Mouse (Mus musculus) limb, embryonic 12.5 days (tissue): Measurements from ENCODE around the gene Cdk10. TPM values are rescaled to one million over a fixed set of nuclear protein-coding genes. Genes with fewer than 3 reads are reported as not detected.

ENCODE experiments used
- ATAC-seq: fragments of 200-750 bp; cut with Nextera tagmentation; 2 replicates; pipeline ENCODE4 v1.8.0; 2017; ENCODE audit warnings: low read depth, moderate TSS enrichment; ENCODE audit not compliant: insufficient number of reproducible peaks, insufficient read depth, low FRiP score, low TSS enrichment
- H3K27ac ChIP-seq: fragments of 300-500 bp; sonication (generic); 2 replicates; pipeline ENCODE4 v1.5.1; 2016; ENCODE audit warnings: mild to moderate bottlenecking, moderate library complexity
- H3K27me3 ChIP-seq: fragments of 300-500 bp; sonication (generic); 2 replicates; pipeline ENCODE4 v1.6.1; 2016; ENCODE audit warnings: mild to moderate bottlenecking, moderate library complexity
- H3K36me3 ChIP-seq: fragments of 300-500 bp; sonication (generic); 2 replicates; pipeline ENCODE4 v1.6.1; 2016; ENCODE audit warnings: mild to moderate bottlenecking, moderate library complexity
- H3K4me1 ChIP-seq: fragments of 300-500 bp; sonication (generic); replicated peaks from 2 replicates; pipeline ENCODE4 v1.6.1; 2016
- H3K4me2 ChIP-seq: fragments of 300-500 bp; sonication (generic); 2 replicates; pipeline ENCODE4 v1.6.1; 2016; ENCODE audit warnings: mild to moderate bottlenecking, moderate library complexity
- H3K4me3 ChIP-seq: fragments of 300-500 bp; sonication (generic); replicated peaks from 2 replicates; pipeline ENCODE4 v1.5.1; 2016; ENCODE audit warnings: mild to moderate bottlenecking
- H3K9ac ChIP-seq: fragments of 300-500 bp; sonication (generic); replicated peaks from 2 replicates; pipeline ENCODE4 v1.6.1; 2016; ENCODE audit warnings: mild to moderate bottlenecking, moderate library complexity
- H3K9me3 ChIP-seq: fragments of 300-500 bp; sonication (generic); 2 replicates; pipeline ENCODE4 v1.6.1; 2016; ENCODE audit warnings: mild to moderate bottlenecking, moderate library complexity
- WGBS: fragments of 180-500 bp; shearing (Covaris S2); methylation state at CpG from one replicate; pipeline ENCODE4 v1.1.7; 2016; 5-methylcytosine and 5-hydroxymethylcytosine counted together
- polyA plus RNA-seq: library from polyadenylated mRNA; unstranded; fragments of >200 nt; fragmentation: Nextera tagmentation; extraction: Ambion mirVana; gene quantifications from 2 replicates; pipeline ENCODE4 v1.2.1, GENCODE M21; 2016

Gene Cdk10
- polyA plus RNA-seq, 1 experiment from 2014 or later, result 36.6 TPM

DNA sequence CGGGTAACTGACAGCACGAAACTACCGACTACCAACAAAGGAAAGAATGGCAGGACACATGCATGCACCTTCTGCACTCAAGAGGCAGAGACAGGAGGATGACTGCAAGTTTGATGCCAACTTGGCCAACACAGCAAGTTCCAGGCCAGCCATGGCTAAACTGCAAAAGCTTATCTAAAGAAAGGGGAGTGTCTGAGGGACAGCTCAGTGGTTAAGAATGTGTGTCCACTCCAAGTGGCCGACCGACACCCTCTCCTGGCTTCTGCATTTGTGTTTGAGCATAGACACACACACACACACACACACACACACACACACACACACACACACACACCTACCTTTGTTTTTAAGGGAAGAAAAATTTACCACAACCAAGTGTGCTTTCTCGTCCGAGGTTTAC lies 53.8 kb downstream of the Cdk10 start:
- no peaks in the 10 kb centered on the region for H3K4me1 ChIP-seq
- no peaks in the 10 kb centered on the region for H3K9me3 ChIP-seq
- WGBS, result 81% methylated on average over 7 of the region's 7 CpGs
- H3K9ac ChIP-seq, result no peak overlapping the region
- H3K4me3 ChIP-seq, result no peak overlapping the region
- no peak overlapping the region for H3K4me2 ChIP-seq
- no peak for ATAC-seq
- peaks cover 50% of the 10 kb centered on the region for H3K36me3 ChIP-seq
- H3K27ac ChIP-seq, result no peak overlapping the region
- H3K27me3 ChIP-seq, result no peaks in the 10 kb centered on the region

DNA sequence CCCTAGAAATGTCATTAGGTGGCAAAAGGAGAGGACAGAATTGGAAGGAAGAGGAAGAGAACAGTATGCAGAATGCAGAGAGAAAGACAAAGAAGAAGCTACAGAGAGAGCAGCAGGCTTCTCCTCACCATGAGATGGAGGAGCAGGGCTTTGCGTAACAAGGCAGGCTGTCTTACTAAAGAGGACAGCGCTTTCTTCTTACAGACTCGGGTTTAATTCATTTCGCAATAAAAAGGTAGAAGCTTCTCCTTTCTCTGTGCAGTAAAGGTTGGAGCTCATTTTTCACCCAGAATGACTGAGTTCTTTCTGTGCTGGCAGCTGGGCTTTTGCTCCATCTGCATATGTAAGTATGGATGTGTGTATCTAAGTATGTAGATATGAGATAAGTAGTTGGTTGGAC lies 55.2 kb downstream of the Cdk10 start:
- H3K4me2 ChIP-seq, result no peak overlapping the region
- H3K9me3 ChIP-seq, result no peaks in the 10 kb centered on the region
- no peak overlapping the region for H3K27ac ChIP-seq
- no peak for ATAC-seq
- 97% methylated on average over 4 of the region's 4 CpGs for WGBS
- no peaks in the 10 kb centered on the region for H3K4me1 ChIP-seq
- H3K27me3 ChIP-seq, result no peaks in the 10 kb centered on the region
- no peak overlapping the region for H3K4me3 ChIP-seq
- peaks cover 43% of the 10 kb centered on the region for H3K36me3 ChIP-seq
- H3K9ac ChIP-seq, result no peak overlapping the region

DNA sequence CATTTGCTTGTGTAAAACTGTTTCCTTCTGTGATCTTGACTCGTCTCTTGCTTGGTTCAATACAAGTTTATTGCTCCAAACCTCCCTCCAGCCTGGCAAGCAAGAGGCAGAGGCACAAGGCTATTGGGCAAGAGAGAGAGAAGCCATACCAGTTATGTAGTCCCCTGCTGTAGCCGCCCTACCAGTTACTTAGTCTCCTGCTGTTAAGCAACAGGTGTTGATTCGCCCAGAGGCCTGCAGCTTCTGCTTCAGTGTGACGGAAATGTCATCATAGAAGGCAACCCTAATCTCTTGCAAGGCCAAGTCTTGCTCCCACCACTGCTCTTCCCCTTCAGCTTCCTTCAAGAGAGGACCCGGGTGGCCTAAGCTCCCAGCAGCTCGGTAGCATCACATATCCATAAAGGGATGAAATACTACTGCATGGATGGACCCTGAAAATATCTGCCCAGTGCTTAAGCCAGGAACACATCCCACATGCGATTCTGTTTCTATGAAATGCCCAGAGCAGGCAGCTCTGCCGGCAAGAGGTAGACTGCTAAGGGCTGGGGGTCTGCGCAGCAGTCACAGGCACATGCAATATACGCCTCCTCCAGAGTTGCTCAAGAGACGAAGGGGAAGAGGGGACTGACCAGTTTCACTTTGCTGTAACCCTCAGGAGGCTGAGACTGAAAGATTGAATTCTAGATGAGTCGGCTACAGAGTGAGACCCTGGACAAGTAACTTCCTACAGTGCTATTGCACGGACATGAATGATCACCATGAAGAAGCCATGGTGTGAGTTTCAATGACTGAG lies 55.9 kb downstream of the Cdk10 start:
- 87% methylated on average over 13 of the region's 13 CpGs for WGBS

More for the DNA sequence above, 55.9 kb downstream of the Cdk10 start:
- Histone ChIP-seq H3K4me2 (no peak overlapping the region), H3K27ac (no peak overlapping the region), H3K9ac (no peak overlapping the region), H3K27me3 (no peaks in the 10 kb centered on the region), H3K36me3 (peaks cover 37% of the 10 kb centered on the region), H3K9me3 (no peaks in the 10 kb centered on the region), H3K4me3 (no peak overlapping the region), H3K4me1 (no peaks in the 10 kb centered on the region)
- ATAC-seq, result no peak

Other genes with a start within 250 kb of the Cdk10 start
- gene Ankrd11, start 182.6 kb upstream of the Cdk10 start, polyA plus RNA-seq, result 62.3 and 108 TPM in 2 replicates
- gene Spg7, start 161.9 kb upstream of the Cdk10 start, polyA plus RNA-seq, result 63.2 and 63.7 TPM in 2 replicates
- gene Rpl13, start 122.5 kb upstream of the Cdk10 start, polyA plus RNA-seq, result 1,503 and 1,509 TPM in 2 replicates
- 0.40 and 0.53 TPM in 2 replicates for gene Cpne7, start 107.5 kb upstream of the Cdk10 start, polyA plus RNA-seq
- gene Sult5a1, start 66.5 kb upstream of the Cdk10 start, polyA plus RNA-seq, result 15.9 and 16.0 TPM in 2 replicates
- 1.4 and 1.5 TPM in 2 replicates for gene Dpep1, start 38.6 kb upstream of the Cdk10 start, polyA plus RNA-seq
- gene Chmp1a, start 12.1 kb upstream of the Cdk10 start, polyA plus RNA-seq, result 135 and 140 TPM in 2 replicates
- 5.0 and 6.5 TPM in 2 replicates for gene Spata33, start 12.0 kb upstream of the Cdk10 start, polyA plus RNA-seq
- gene Spata2l, start 11.4 kb downstream of the Cdk10 start, polyA plus RNA-seq, result 1.6 and 1.8 TPM in 2 replicates
- gene Zfp276, start 29.4 kb downstream of the Cdk10 start, polyA plus RNA-seq, result 30.1 and 31.4 TPM in 2 replicates
- 30.4 and 34.0 TPM in 2 replicates for gene Vps9d1, start 29.5 kb downstream of the Cdk10 start, polyA plus RNA-seq
- 37.0 and 40.0 TPM in 2 replicates for gene Fanca, start 93.7 kb downstream of the Cdk10 start, polyA plus RNA-seq
- gene Spire2, start 107.9 kb downstream of the Cdk10 start, polyA plus RNA-seq, result 1.4 and 1.8 TPM in 2 replicates
- 149 and 151 TPM in 2 replicates for gene Tcf25, start 148.9 kb downstream of the Cdk10 start, polyA plus RNA-seq
- not detected in 2 replicates for gene Mc1r, start 182.3 kb downstream of the Cdk10 start, polyA plus RNA-seq
- gene Tubb3, start 186.6 kb downstream of the Cdk10 start, polyA plus RNA-seq, result 9.1 and 14.4 TPM in 2 replicates
- gene Def8, start 198.7 kb downstream of the Cdk10 start, polyA plus RNA-seq, result 40.4 and 40.6 TPM in 2 replicates